Mouse (Mus musculus) lung, postnatal 0 days (tissue): ENCODE data around the gene Apeh. TPM values are rescaled to one million over a fixed set of nuclear protein-coding genes. Genes with fewer than 3 reads are reported as not detected.

Source experiments
- ATAC-seq: fragments of 200-750 bp; cut with Nextera tagmentation; 2 replicates; pipeline ENCODE4 v1.8.0; 2017; ENCODE audit warnings: moderate library complexity
- DNase-seq: peaks from one replicate; pipeline ENCODE4 v3.0.0-alpha.2; 2016; ENCODE audit warnings: low spot score
- H3K27ac ChIP-seq: fragments of 300-500 bp; sonication (generic); 2 replicates; pipeline ENCODE4 v1.5.1; 2014; ENCODE audit warnings: antibody characterized with exemption, mild to moderate bottlenecking, low read length, mixed read lengths
- H3K27me3 ChIP-seq: fragments of 300-500 bp; sonication (generic); replicated peaks from 2 replicates; pipeline ENCODE4 v1.6.1; 2014; ENCODE audit warnings: low read length, mixed read lengths; ENCODE audit not compliant: insufficient read depth
- H3K36me3 ChIP-seq: fragments of 300-500 bp; sonication (generic); 2 replicates; pipeline ENCODE4 v1.6.1; 2014; ENCODE audit warnings: low read length, mixed read lengths; ENCODE audit not compliant: insufficient read depth
- H3K4me1 ChIP-seq: fragments of 300-500 bp; sonication (generic); 2 replicates; pipeline ENCODE4 v1.6.1; 2014; ENCODE audit warnings: antibody characterized with exemption, low read depth, low read length, mixed read lengths; ENCODE audit not compliant: insufficient read depth
- H3K4me2 ChIP-seq: fragments of 300-500 bp; sonication (generic); replicated peaks from 2 replicates; pipeline ENCODE4 v1.6.1; 2014; ENCODE audit warnings: low read depth, mild to moderate bottlenecking, low read length, moderate library complexity, mixed read lengths
- H3K4me3 ChIP-seq: fragments of 300-500 bp; sonication (generic); 2 replicates; pipeline ENCODE4 v1.5.1; 2014; ENCODE audit warnings: low read depth, low read length
- H3K9ac ChIP-seq: fragments of 300-500 bp; sonication (generic); replicated peaks from 2 replicates; pipeline ENCODE4 v1.6.1; 2014; ENCODE audit warnings: low read depth, mild to moderate bottlenecking
- H3K9me3 ChIP-seq: fragments of 300-500 bp; sonication (generic); 2 replicates; pipeline ENCODE4 v1.6.1; 2016; ENCODE audit warnings: low read length, mixed read lengths
- CTCF ChIP-seq: IDR thresholded peaks from 2 replicates; pipeline ENCODE4 v1.5.1; 2016; ENCODE audit warnings: antibody characterized with exemption, mild to moderate bottlenecking
- EP300 ChIP-seq: IDR thresholded peaks from 2 replicates; pipeline ENCODE4 v1.6.1; 2016; ENCODE audit warnings: antibody characterized with exemption, mild to moderate bottlenecking, control low read depth
- WGBS: fragments of 180-500 bp; shearing (Covaris S2); extraction: QIAGEN DNeasy Blood & Tissue Kit; methylation state at CpG from one replicate; pipeline ENCODE4 v1.1.7; 2014; 5-methylcytosine and 5-hydroxymethylcytosine counted together
- polyA plus RNA-seq: library from polyadenylated mRNA; unstranded; fragments of >200 nt; fragmentation: Nextera tagmentation; extraction: Ambion mirVana; gene quantifications from 2 replicates; pipeline ENCODE4 v1.2.1, GENCODE M21; 2015

The Apeh gene
- polyA plus RNA-seq, 1 experiment from 2014 or later, result 29.3 TPM

DNA sequence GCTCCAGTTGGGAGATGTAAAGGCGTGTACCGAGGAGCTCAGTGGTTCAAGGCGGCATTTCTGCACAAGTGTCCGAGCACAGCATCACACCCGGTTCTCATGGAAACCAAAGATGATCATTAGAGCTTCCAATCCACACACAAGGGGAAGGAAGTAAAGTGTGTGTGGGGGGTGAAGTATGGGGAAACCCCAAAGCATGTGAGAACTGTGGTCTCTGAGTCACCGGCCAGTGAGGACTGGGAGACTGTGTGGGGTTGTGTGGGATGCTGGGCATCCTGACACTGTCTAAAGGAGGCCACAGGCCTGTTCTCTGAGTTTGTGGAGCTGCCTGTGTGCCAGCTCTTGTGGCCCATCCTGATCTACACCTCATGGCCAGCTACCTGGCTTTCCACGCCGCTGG lies 26.3 kb upstream of the Apeh start:
- Histone ChIP-seq H3K36me3 (no peaks in the 10 kb centered on the region), H3K4me2 (no peak overlapping the region), H3K9ac (no peak overlapping the region), H3K4me3 (no peak overlapping the region), H3K27me3 (no peaks in the 10 kb centered on the region), H3K4me1 (peaks cover 3% of the 10 kb centered on the region; the same call in 1 of the 2 replicates), H3K27ac (no peak overlapping the region), H3K9me3 (no peaks in the 10 kb centered on the region)
- DNase-seq (no peak), ATAC-seq (0 out of 2 replicates have a peak, but pooled peaks have one; percentile 14)
- TF ChIP-seq EP300 (no peak), CTCF (no peak)
- 84% methylated on average over 8 of the region's 8 CpGs for WGBS

DNA sequence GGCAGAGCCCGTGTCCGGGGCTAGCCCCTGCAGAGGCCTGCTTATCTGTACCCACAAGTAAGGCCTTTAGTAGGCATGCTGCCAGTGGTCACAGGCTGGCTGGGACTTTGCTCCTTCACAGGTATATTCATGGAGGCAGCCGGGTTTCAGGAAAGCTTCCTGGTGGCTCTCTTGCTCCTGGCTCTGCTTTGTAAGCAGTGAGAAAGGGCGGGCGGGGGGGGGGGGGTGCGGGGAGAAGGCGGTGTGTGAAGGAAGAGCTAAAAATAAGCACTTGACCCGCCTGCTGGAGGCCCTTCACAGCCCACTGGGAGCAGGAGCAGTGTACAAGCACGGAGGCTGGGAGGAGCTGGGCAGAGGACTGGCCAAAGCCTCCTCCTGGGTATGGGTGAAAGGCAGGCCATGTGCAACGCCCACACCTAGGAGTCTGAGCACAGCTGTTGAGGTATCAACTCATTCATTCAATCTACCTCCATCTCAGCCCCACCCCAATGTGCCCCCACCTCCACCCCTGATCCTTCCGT lies 25.5 kb upstream of the Apeh start:
- ATAC-seq (peak; percentile 96), DNase-seq (peak; percentile 90)
- WGBS, result 18% methylated on average over 11 of the region's 11 CpGs
- Histone ChIP-seq H3K4me2 (no peak overlapping the region), H3K4me1 (peaks cover 3% of the 10 kb centered on the region; the same call in 1 of the 2 replicates), H3K4me3 (no peak overlapping the region), H3K27me3 (no peaks in the 10 kb centered on the region), H3K36me3 (no peaks in the 10 kb centered on the region), H3K9me3 (no peaks in the 10 kb centered on the region), H3K27ac (no peak overlapping the region), H3K9ac (no peak overlapping the region)
- TF ChIP-seq CTCF (no peak), EP300 (no peak)

DNA sequence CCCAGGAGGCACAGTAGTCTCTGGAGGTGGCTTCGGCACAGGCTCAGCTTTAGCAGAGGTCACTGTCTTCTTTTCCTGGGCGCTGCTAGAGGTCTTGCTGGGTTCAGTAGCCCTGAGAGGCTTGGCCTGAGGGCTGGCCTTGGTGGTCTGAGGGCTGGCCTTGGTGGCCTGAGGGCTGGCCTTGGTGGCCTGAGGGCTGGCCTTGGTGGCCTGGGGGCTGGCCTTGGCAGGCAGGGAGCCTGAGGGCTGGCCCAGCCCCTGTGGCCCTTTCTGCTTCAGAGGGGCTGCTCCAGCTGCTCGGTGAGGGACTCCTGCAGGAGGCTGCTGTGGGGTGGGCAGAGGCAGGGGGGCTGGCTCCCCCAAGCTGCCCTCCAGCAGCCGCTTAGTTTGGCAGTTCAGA lies 22.7 kb upstream of the Apeh start:
- no peaks in the 10 kb centered on the region for H3K27me3 ChIP-seq

DNA sequence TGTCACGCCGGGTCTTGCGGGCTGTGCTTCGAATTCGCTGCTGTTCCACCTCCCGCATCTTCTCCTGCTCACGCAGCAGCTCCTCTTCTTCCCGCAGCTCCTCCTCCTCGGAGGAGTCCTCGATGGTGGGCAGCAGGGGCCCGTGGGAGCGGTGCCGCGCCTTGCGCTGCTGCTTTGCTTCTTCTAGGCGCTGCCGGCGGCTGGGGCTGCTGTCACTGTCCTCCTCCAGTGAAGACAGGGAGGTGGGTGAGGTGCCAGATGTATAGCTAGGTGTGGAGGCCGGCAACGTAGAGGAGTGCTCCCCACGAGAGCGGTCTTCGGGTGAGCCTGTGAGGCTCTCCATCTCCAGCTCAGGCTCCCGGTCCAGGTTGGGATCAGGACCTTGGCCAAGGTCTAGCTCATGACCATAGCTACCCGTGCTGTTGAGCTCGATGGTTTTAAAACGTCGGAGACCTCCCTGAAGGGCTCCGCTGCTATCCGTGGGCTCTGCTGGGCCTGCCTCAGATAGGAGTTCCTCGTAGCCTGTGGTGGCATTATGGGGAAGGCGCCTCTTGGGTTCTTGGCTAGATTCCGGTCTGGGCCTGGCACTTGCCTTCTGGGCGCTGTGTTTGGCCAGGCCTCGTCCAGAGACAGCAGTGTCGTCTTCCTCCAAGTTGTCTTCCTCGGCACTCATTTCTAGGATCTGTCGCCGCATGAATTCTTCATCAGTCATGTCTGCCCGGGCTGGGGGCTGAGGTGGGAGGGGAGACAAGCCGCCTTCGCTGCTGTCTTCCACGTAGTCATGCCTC lies 21.1 kb upstream of the Apeh start:
- Histone ChIP-seq H3K4me1 (peaks cover 9% of the 10 kb centered on the region), H3K9ac (no peak overlapping the region), H3K27me3 (no peaks in the 10 kb centered on the region), H3K9me3 (no peaks in the 10 kb centered on the region), H3K4me2 (no peak overlapping the region), H3K36me3 (no peaks in the 10 kb centered on the region), H3K27ac (no peak overlapping the region), H3K4me3 (no peak overlapping the region)
- 61% methylated on average over 40 of the region's 43 CpGs for WGBS
- TF ChIP-seq CTCF (no peak), EP300 (no peak)
- DNase-seq, result no peak
- no peak for ATAC-seq

More for the DNA sequence above, 22.7 kb upstream of the Apeh start:
- Histone ChIP-seq H3K36me3 (no peaks in the 10 kb centered on the region), H3K4me3 (no peak overlapping the region), H3K27ac (no peak overlapping the region), H3K9me3 (no peaks in the 10 kb centered on the region), H3K4me2 (no peak overlapping the region), H3K4me1 (peaks cover 3% of the 10 kb centered on the region; the same call in 1 of the 2 replicates), H3K9ac (no peak overlapping the region)
- no peak for ATAC-seq
- DNase-seq, result no peak
- WGBS, result 59% methylated on average over 4 of the region's 4 CpGs
- TF ChIP-seq CTCF (no peak), EP300 (no peak)

DNA sequence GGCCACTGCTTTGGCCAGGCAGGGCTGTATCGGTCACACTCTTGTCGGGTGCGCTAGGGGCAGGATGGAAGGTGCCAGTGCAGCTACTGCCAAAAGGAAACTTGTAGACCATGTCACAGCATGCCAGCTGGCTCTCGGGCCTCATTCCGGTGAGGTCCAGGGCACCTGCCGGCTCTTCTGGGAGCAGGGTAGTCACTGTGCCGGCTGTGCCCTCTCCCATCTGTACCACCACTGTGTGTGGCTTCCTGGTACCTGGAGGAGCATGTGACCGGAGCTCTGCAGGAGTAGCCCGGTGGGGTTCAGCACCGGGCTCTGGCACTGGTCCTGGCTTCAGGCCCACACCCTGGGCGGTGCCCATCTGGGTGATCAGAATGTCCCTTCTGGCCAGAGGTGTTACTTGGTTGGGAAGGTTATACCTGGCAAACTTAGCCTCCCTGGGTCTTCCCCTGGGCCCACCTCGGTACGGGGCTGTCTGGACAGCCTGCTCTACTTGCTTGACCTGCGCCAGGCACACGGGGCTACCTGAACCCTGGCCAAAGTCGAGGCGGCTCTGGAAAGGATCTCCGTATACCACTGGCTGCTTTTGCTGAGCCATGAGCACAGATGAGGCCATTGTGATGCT lies 18.4 kb upstream of the Apeh start:
- Histone ChIP-seq H3K36me3 (no peaks in the 10 kb centered on the region), H3K4me1 (peaks cover 7% of the 10 kb centered on the region), H3K9me3 (no peaks in the 10 kb centered on the region), H3K27me3 (no peaks in the 10 kb centered on the region), H3K9ac (no peak overlapping the region), H3K4me3 (no peak overlapping the region), H3K4me2 (no peak overlapping the region), H3K27ac (no peak overlapping the region)
- 94% methylated on average over 18 of the region's 18 CpGs for WGBS
- TF ChIP-seq EP300 (no peak), CTCF (no peak)
- no peak for DNase-seq
- no peak for ATAC-seq

DNA sequence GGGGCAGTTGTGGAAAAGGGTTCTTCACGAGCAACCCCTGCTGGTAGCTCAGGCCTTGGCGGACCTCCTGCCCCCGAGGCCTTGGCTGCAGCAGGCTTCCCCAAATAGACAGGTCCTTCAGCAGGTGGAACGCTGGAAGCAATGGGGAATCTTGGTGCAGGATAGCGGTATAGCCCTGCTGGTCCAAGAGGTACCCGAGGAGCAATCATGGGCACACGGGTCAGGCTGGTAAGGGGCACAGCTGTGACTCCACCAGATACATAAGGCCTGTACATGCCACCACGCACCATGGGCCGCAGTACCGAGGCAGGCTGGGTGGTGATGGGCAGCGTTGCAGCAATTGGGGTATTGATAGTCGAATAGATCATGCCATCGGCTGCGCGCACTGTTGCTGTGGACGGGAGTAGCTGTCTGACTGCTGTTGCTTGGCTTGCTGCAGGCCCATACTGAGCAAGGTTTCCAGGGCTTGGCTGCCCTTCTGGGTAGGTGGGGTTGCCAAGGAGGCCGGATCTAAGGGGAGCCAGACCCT lies 17.3 kb upstream of the Apeh start:
- no peak for ATAC-seq
- DNase-seq, result no peak
- Histone ChIP-seq H3K4me1 (peaks cover 7% of the 10 kb centered on the region), H3K36me3 (no peaks in the 10 kb centered on the region), H3K4me2 (peak overlapping the region; percentile 43), H3K27ac (no peak overlapping the region), H3K27me3 (no peaks in the 10 kb centered on the region), H3K4me3 (no peak overlapping the region), H3K9ac (no peak overlapping the region), H3K9me3 (no peaks in the 10 kb centered on the region)
- TF ChIP-seq EP300 (no peak), CTCF (no peak)
- 66% methylated on average over 17 of the region's 17 CpGs for WGBS
